Mouse (Mus musculus) heart, postnatal 0 days (tissue): ENCODE results near the gene Cavin4.

Experiments used
- CTCF ChIP-seq: IDR thresholded peaks from 2 replicates; pipeline ENCODE4 v1.5.1; 2016; ENCODE audit warnings: antibody characterized with exemption, control low read depth, low read depth
- EP300 ChIP-seq: IDR thresholded peaks from 2 replicates; pipeline ENCODE4 v1.6.1; 2016; ENCODE audit warnings: antibody characterized with exemption, low read depth

- no peak for TF ChIP-seq CTCF
- TF ChIP-seq EP300: no peak
Measured at GRCm38 (mm10) chr4:48660619-48661575, 2.4 kb upstream of the Cavin4 start.
